Mouse (Mus musculus): ENCODE data around the gene Magea2. TPM values are rescaled to one million over a fixed set of nuclear protein-coding genes. Genes with fewer than 3 reads are reported as not detected.
"Not testable (repeated sequence)": the region's sequence is repeated elsewhere in the genome, so short reads cannot be mapped to it uniquely, and the experiment has no call there.

Gene Magea2
- not detected for polyA plus RNA-seq (2017; shearing (Covaris generic))

DNA sequence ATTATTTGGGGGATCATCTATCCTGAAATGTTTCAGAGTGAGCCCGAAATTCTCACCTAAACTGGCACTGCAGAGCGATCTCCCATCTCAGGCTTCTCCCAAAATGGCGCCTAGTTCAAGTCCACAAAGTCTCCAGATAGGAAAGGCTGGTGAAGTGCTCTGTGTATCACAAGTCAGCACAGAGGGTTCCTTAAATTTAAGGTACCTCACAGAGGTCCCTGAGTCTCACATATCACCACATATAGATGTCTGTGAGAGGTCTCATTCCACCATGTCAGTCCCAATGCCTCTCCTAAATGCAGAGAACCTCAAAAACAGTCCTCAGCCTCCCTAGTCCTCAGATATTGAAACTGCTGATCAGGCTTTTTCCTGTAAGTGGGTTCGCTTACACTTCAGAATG is at the start of gene Magea2:
Gene Magea2 (minus strand): TSS at position 101 of the 400 bp plus-strand sequence.
- ATAC-seq = not testable (repeated sequence)

GRCm38 (mm10) chrX:155128312-155128711 is 34.8 kb upstream of the Magea2 start, which contains the start of gene Cldn34b2:
Gene Cldn34b2 (minus strand): TSS chrX:155128412.
- ATAC-seq = not testable (repeated sequence)

DNA sequence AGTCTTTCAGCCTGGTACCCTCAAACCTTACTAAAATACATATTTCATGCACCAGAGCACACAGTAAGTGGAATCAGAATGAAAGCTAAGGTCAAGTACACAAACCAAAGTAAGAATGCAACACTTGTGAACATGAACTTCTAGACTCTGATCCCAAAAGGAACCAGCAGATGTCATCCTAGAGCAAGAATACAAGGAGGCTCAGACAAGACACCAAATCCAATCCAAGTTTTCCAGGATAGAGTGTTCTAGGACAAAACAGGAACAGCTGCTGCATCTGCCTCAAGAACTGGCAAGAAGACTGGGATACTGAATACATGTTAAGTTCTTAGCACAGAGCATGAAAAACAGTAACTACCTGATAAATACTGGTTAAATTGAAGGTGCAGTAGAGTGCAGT is 4.6 kb upstream of the Magea2 start:
- ATAC-seq = no peak

DNA sequence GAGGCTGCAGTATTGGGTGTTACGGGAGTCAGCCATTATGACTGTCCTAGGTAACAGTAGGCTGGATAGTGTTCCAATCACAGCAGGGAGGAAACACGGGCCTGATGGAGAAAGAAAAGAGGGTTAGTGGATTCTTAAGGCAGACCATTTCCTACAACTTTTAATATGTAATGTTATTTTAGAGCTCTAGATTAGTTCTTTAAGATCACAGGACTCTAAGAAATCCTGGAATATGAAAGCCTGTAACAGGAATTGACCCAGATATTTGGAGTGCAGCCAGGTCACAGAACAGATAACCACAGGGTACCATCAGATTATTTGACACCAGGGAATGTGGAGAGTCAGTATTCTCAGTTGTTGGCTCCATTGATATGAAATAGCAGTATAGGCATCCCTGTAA is 3.8 kb downstream of the Magea2 start, which contains the start of gene Magea1:
Gene Magea1 (minus strand): TSS at position 101 of the 400 bp plus-strand sequence.
- not testable (repeated sequence) for ATAC-seq

GRCm38 (mm10) chrX:155063045-155063444 is 30.4 kb downstream of the Magea2 start, which contains the start of gene Magea5:
Gene Magea5 (minus strand): TSS chrX:155063145.
- ATAC-seq = not testable (repeated sequence)

- ATAC-seq = not testable (repeated sequence)
Observed at GRCm38 (mm10) chrX:154995750-154996149, 97.7 kb downstream of the Magea2 start, which contains the start of gene Magea8. Gene Magea8 (minus strand): TSS chrX:154995850.

Other genes with a start within 250 kb of the Magea2 start
- not detected for gene Cldn34b1, start 203.4 kb downstream of the Magea2 start, polyA plus RNA-seq (2017; shearing (Covaris generic))
- not detected for gene Magea6, start 157.7 kb downstream of the Magea2 start, polyA plus RNA-seq (2017; shearing (Covaris generic))
- gene Magea3, start 144.2 kb downstream of the Magea2 start, polyA plus RNA-seq (2017; shearing (Covaris generic)) = not detected
- not detected for gene Magea8, start 97.8 kb downstream of the Magea2 start, polyA plus RNA-seq (2017; shearing (Covaris generic))
- not detected for gene Magea5, start 30.5 kb downstream of the Magea2 start, polyA plus RNA-seq (2017; shearing (Covaris generic))
- gene Magea1, start 3.9 kb downstream of the Magea2 start, polyA plus RNA-seq (2017; shearing (Covaris generic)) = not detected
- gene Cldn34b2, start 34.7 kb upstream of the Magea2 start, polyA plus RNA-seq (2017; shearing (Covaris generic)) = not detected
- gene Sat1, start 122.8 kb upstream of the Magea2 start, polyA plus RNA-seq (2017; shearing (Covaris generic)) = 100 to 1,000 TPM; 437 to 594 (median 552) TPM
- gene Acot9, start 168.8 kb upstream of the Magea2 start, polyA plus RNA-seq (2017; shearing (Covaris generic)) = 100 to 1,000 TPM in 1 of 3 experiments, 10 to 100 TPM in 2; 78.8 to 118 (median 84.3) TPM
- 10 to 100 TPM; 36.4 to 76.0 (median 40.0) TPM for gene Prdx4, start 247.1 kb upstream of the Magea2 start, polyA plus RNA-seq (2017; shearing (Covaris generic))